Mouse (Mus musculus) embryonic facial prominence, embryonic 13.5 days (tissue): ENCODE results near the gene Wfdc15a. TPM values are rescaled to one million over a fixed set of nuclear protein-coding genes. Genes with fewer than 3 reads are reported as not detected.

ENCODE experiments used
- ATAC-seq: fragments of 200-750 bp; cut with Nextera tagmentation; 2 replicates; pipeline ENCODE4 v1.8.0; 2017; ENCODE audit warnings: low read depth; ENCODE audit not compliant: insufficient number of reproducible peaks, insufficient read depth, low FRiP score, low TSS enrichment
- H3K27ac ChIP-seq: fragments of 300-500 bp; sonication (generic); 2 replicates; pipeline ENCODE4 v1.5.1; 2015; ENCODE audit warnings: moderate library complexity, mild to moderate bottlenecking, inconsistent platforms
- H3K27me3 ChIP-seq: fragments of 300-500 bp; sonication (generic); 2 replicates; pipeline ENCODE4 v1.6.1; 2015; ENCODE audit warnings: mild to moderate bottlenecking, inconsistent platforms
- H3K36me3 ChIP-seq: fragments of 300-500 bp; sonication (generic); 2 replicates; pipeline ENCODE4 v1.6.1; 2015; ENCODE audit warnings: mild to moderate bottlenecking, inconsistent platforms
- H3K4me1 ChIP-seq: fragments of 300-500 bp; sonication (generic); 2 replicates; pipeline ENCODE4 v1.6.1; 2015; ENCODE audit warnings: inconsistent platforms
- H3K4me2 ChIP-seq: fragments of 300-500 bp; sonication (generic); 2 replicates; pipeline ENCODE4 v1.6.1; 2015; ENCODE audit warnings: moderate library complexity, mild to moderate bottlenecking, inconsistent platforms
- H3K4me3 ChIP-seq: fragments of 300-500 bp; sonication (generic); 2 replicates; pipeline ENCODE4 v1.5.1; 2015; ENCODE audit warnings: mild to moderate bottlenecking, inconsistent platforms
- H3K9ac ChIP-seq: fragments of 300-500 bp; sonication (generic); 2 replicates; pipeline ENCODE4 v1.6.1; 2015; ENCODE audit warnings: mild to moderate bottlenecking, inconsistent platforms
- H3K9me3 ChIP-seq: fragments of 300-500 bp; sonication (generic); 2 replicates; pipeline ENCODE4 v1.6.1; 2016; ENCODE audit warnings: inconsistent platforms
- WGBS: fragments of 180-500 bp; shearing (Covaris S2); methylation state at CpG from one replicate; pipeline ENCODE4 v1.1.7; 2015; ENCODE audit warnings: mixed read lengths; 5-methylcytosine and 5-hydroxymethylcytosine counted together
- polyA plus RNA-seq: library from polyadenylated mRNA; unstranded; fragments of >200 nt; fragmentation: Nextera tagmentation; extraction: Ambion mirVana; gene quantifications from 2 replicates; pipeline ENCODE4 v1.2.1, GENCODE M21; 2015

Wfdc15a gene
- polyA plus RNA-seq, 1 experiment from 2014 or later, result not detected

DNA sequence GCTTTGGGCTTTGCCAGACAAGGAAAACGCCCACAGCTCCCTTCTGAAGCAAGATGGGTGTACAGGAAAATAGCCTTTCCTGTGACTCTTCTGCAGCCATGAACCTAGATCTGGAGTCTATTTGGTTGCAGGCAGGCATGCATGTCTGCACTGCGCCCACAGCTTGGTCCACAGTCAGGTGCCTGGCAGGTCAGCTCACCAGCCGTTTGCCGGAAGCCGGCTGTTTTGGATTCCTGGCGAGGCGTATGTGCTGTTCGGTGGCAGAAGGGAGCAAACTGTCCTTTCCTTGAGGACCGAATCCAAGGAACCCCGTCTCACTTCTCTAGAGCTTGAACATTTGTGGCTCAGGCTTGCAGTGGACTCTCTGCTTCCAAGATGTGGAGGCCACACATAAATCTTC, 45.9 kb downstream of the Wfdc15a start:
- no peak for ATAC-seq
- no peaks in the 10 kb centered on the region for H3K27me3 ChIP-seq
- H3K4me1 ChIP-seq, result peaks cover 27% of the 10 kb centered on the region
- 93% methylated on average over 10 of the region's 10 CpGs for WGBS
- H3K9me3 ChIP-seq, result no peaks in the 10 kb centered on the region
- no peak overlapping the region for H3K27ac ChIP-seq
- no peak overlapping the region for H3K4me3 ChIP-seq
- no peak overlapping the region for H3K9ac ChIP-seq
- H3K36me3 ChIP-seq, result peaks cover 30% of the 10 kb centered on the region
- H3K4me2 ChIP-seq, result no peak overlapping the region

DNA sequence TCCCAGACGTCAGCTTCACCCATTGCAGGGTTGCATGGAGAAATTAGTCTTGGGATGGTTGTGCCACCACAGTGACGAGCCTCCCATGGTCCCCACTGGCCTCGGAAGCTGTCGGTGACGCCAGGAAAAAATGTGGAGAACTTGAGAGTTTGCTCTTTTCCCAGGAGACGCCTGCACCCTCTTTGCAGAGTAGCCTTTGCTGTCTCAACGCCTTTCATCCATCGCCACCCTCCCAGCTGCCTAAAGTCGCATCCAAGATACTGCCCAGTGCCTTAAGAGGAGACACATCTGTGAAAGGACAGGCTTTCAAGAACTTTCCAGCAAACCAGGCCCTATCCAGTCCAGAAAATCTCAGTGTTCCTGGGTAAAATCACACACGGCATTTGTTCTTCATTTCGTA, 47.6 kb downstream of the Wfdc15a start:
- ATAC-seq, result no peak
- Histone ChIP-seq H3K4me2 (no peak overlapping the region), H3K36me3 (peaks cover 30% of the 10 kb centered on the region), H3K9me3 (no peaks in the 10 kb centered on the region), H3K9ac (no peak overlapping the region), H3K4me1 (peaks cover 26% of the 10 kb centered on the region), H3K4me3 (no peak overlapping the region), H3K27ac (no peak overlapping the region), H3K27me3 (no peaks in the 10 kb centered on the region)
- WGBS, result 87% methylated on average over 11 of the region's 11 CpGs

DNA sequence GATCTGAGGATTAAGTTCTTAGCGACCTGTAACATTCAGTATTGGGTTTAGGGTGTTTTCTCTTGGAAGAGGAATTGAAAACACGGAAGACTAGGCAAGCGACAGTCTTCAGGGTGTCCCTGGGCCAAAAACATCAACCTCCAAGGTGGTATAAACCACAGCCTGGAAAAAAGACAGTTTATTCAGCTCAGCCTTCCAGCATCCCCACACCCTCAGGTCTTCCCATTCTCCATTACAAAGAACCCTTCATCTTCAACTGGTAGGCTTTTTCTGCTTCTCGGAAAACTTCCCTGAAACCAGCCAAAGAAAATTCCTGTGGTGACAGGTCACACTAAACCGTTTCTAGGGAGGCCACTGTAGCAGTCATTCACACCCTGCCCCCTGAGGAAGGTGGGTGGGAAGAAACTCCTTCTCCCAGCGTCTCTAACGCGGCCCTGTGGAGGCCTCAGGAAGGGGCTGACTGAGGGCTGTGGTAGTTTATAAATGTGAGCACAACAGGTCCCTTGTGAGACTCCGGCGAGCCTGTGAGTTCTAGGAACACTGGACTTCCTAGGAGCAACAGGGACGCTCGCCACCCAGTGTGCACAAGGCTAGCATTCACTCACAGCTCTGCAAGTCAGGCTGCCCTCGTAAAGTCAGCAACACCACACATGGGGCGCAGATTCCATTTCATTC, 49.7 kb downstream of the Wfdc15a start:
- Histone ChIP-seq H3K36me3 (peaks cover 36% of the 10 kb centered on the region), H3K9ac (no peak overlapping the region), H3K27me3 (no peaks in the 10 kb centered on the region), H3K4me2 (no peak overlapping the region), H3K9me3 (no peaks in the 10 kb centered on the region), H3K4me1 (peaks cover 26% of the 10 kb centered on the region), H3K4me3 (no peak overlapping the region), H3K27ac (peak overlapping the region; percentile 84)
- ATAC-seq, result peak; percentile 43
- 27% methylated on average over 14 of the region's 14 CpGs for WGBS

Other genes starting within 250 kb of the Wfdc15a start
- 311 and 329 TPM in 2 replicates for gene Ywhab, start 205.2 kb downstream of the Wfdc15a start, polyA plus RNA-seq
- 1.6 and 2.8 TPM in 2 replicates for gene Pabpc1l, start 174.7 kb downstream of the Wfdc15a start, polyA plus RNA-seq
- gene Stk4, start 129.8 kb downstream of the Wfdc15a start, polyA plus RNA-seq, result 19.0 and 19.8 TPM in 2 replicates
- 59.1 and 59.3 TPM in 2 replicates for gene Tomm34, start 129.0 kb downstream of the Wfdc15a start, polyA plus RNA-seq
- 0.80 and 1.2 TPM in 2 replicates for gene Kcns1, start 29.0 kb downstream of the Wfdc15a start, polyA plus RNA-seq
- not detected in 2 replicates for gene Wfdc5, start 17.4 kb downstream of the Wfdc15a start, polyA plus RNA-seq
- not detected in 2 replicates for gene Wfdc12, start 9.5 kb downstream of the Wfdc15a start, polyA plus RNA-seq
- not detected in 2 replicates for gene Wfdc15b, start 21.5 kb upstream of the Wfdc15a start, polyA plus RNA-seq
- not detected in 2 replicates for gene Svs2, start 38.3 kb upstream of the Wfdc15a start, polyA plus RNA-seq
- not detected in 2 replicates for gene Svs3b, start 56.5 kb upstream of the Wfdc15a start, polyA plus RNA-seq
- gene Svs4, start 78.3 kb upstream of the Wfdc15a start, polyA plus RNA-seq, result not detected in 2 replicates
- gene Svs3a, start 89.1 kb upstream of the Wfdc15a start, polyA plus RNA-seq, result not detected in 2 replicates
- not detected in 2 replicates for gene Svs6, start 116.6 kb upstream of the Wfdc15a start, polyA plus RNA-seq
- not detected in 2 replicates for gene Svs5, start 132.6 kb upstream of the Wfdc15a start, polyA plus RNA-seq
- 2.2 and 2.7 TPM in 2 replicates for gene Slpi, start 189.0 kb upstream of the Wfdc15a start, polyA plus RNA-seq
- gene Rbpjl, start 203.0 kb upstream of the Wfdc15a start, polyA plus RNA-seq, result 0.59 and 1.0 TPM in 2 replicates
- gene Matn4, start 205.0 kb upstream of the Wfdc15a start, polyA plus RNA-seq, result 66.0 and 105 TPM in 2 replicates
- 81.5 and 87.8 TPM in 2 replicates for gene Sdc4, start 243.8 kb upstream of the Wfdc15a start, polyA plus RNA-seq